Mouse (Mus musculus): ENCODE results near the gene Pi16. TPM values are rescaled to one million over a fixed set of nuclear protein-coding genes. Genes with fewer than 3 reads are reported as not detected.
A peak's percentile ranks its signal among the peaks of the same experiment; 100 is the strongest.

Gene Pi16
- polyA plus RNA-seq, 1 experiment from 2014 or later: 2.6 TPM

DNA sequence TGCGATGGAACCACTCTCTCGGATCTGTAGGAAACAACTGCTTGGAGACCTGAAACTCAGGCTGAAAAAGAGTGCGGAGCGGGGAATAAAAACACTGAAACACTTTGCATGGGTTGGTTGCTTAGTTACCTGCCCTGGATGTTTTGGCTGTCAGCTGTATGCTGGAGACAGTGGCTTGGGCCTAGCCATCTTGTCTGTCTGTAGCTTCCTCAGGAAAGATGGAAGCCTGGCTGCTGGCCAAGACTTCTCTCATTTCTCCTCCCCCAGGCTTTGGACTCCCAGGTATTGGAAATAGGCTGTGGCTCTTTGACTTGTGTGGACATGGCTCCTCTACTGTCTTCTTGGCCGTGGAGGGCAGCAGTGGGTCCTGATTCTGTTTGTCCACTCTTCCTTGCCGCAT lies 16.1 kb upstream of the Pi16 start:
- H3K9ac ChIP-seq (ENCODE audit: low read length): no peak overlapping the region
- H3K4me1 ChIP-seq (ENCODE audit: control insufficient read depth, insufficient read depth, low read length): peaks cover 28% of the 10 kb centered on the region
- no peaks in the 10 kb centered on the region for H3K9me3 ChIP-seq (replicated peaks; ENCODE audit: control insufficient read depth, low read length)
- H3K27me3 ChIP-seq (ENCODE audit: control insufficient read depth, insufficient read depth, low read length): no peaks in the 10 kb centered on the region
- H3K27ac ChIP-seq (ENCODE audit: low read length): no peak overlapping the region
- H3K36me3 ChIP-seq (ENCODE audit: control insufficient read depth, insufficient read depth, low read length): peaks cover 12% of the 10 kb centered on the region
- no peak for ATAC-seq (ENCODE audit: insufficient read depth, low FRiP score)
- WGBS: 88% methylated on average over 6 of the region's 6 CpGs
- H3K4me3 ChIP-seq (replicated peaks; ENCODE audit: low read length): no peak overlapping the region
- H3K4me2 ChIP-seq (ENCODE audit: low read depth, low read length): no peak overlapping the region

DNA sequence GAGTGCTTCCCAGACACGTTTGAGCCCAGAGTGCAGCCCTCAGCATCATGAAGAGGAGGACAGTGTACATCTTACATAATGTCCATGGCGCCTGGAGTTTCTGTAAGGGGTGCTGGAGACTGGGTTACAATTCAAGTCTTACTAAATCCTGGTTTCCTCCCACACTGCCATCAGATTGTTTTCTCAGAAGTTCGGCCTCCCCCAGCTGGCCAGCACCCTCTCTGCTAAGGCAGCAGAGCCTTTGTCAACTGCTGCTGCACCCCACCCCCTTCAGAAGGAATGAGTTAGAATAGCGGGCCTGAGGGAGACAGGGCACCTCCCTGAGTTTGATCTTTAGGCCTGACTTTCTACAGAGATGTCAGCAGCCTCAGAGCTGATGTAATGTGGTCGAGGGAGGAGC lies 15.3 kb upstream of the Pi16 start:
- Histone ChIP-seq H3K4me3 (replicated peaks; ENCODE audit: low read length) (no peak overlapping the region), H3K4me1 (ENCODE audit: control insufficient read depth, insufficient read depth, low read length) (peaks cover 30% of the 10 kb centered on the region), H3K9me3 (replicated peaks; ENCODE audit: control insufficient read depth, low read length) (no peaks in the 10 kb centered on the region), H3K4me2 (ENCODE audit: low read depth, low read length) (no peak overlapping the region), H3K9ac (ENCODE audit: low read length) (no peak overlapping the region), H3K27ac (ENCODE audit: low read length) (no peak overlapping the region), H3K36me3 (ENCODE audit: control insufficient read depth, insufficient read depth, low read length) (peaks cover 12% of the 10 kb centered on the region), H3K27me3 (ENCODE audit: control insufficient read depth, insufficient read depth, low read length) (no peaks in the 10 kb centered on the region)
- no peak for ATAC-seq (ENCODE audit: insufficient read depth, low FRiP score)
- 64% methylated on average over 5 of the region's 5 CpGs for WGBS

DNA sequence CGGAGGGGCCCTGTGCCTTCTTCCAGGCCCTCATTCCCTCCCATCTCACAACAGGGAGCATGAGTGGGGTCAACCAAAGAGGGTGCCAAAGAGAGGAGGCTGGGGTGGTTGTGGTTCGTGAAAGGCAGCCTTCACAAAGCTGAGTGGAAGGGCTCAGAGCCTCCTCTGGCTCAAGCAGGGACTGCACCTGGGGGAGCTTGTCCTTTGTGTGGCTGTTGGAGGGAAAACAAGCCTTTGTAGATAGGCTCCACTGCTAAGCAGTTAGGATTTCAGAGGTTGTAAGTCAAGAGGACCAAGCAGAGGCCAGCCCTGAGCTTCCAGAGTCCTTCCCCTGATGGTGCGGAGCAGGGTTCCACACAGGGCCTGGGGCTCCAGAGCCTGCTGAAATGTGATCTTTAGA lies 14.4 kb upstream of the Pi16 start:
- Histone ChIP-seq H3K9ac (ENCODE audit: low read length) (no peak overlapping the region; the same call in 1 of the 2 replicates), H3K4me1 (ENCODE audit: control insufficient read depth, insufficient read depth, low read length) (peaks cover 32% of the 10 kb centered on the region), H3K9me3 (replicated peaks; ENCODE audit: control insufficient read depth, low read length) (no peaks in the 10 kb centered on the region), H3K27me3 (ENCODE audit: control insufficient read depth, insufficient read depth, low read length) (no peaks in the 10 kb centered on the region), H3K27ac (ENCODE audit: low read length) (no peak overlapping the region; the same call in 1 of the 2 replicates), H3K4me2 (ENCODE audit: low read depth, low read length) (no peak overlapping the region), H3K4me3 (replicated peaks; ENCODE audit: low read length) (no peak overlapping the region), H3K36me3 (ENCODE audit: control insufficient read depth, insufficient read depth, low read length) (peaks cover 12% of the 10 kb centered on the region)
- 54% methylated on average over 3 of the region's 3 CpGs for WGBS
- no peak for ATAC-seq (ENCODE audit: insufficient read depth, low FRiP score)

DNA sequence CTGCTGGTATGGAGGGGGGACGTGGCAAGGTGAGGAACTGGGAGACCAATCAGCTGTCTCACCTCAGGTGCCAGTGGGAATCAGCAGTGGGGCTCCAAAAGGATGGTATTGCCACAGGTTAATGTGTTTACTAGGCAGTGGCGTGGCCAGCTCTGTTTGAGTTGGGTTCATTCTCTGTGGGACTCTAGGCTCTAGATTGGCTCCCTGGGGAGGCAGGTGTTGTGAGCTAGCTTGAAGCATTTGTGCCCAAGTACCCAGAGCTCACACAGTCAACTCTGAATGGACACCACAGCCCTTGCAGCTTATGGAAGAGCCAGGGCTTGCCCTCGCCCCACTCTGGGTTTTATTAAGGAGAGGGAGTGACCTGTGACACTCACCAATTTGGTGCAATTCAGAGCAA lies 13.6 kb upstream of the Pi16 start:
- H3K36me3 ChIP-seq (ENCODE audit: control insufficient read depth, insufficient read depth, low read length): peaks cover 10% of the 10 kb centered on the region
- H3K27me3 ChIP-seq (ENCODE audit: control insufficient read depth, insufficient read depth, low read length): no peaks in the 10 kb centered on the region
- H3K27ac ChIP-seq (ENCODE audit: low read length): no peak overlapping the region; the same call in 1 of the 2 replicates
- H3K4me2 ChIP-seq (ENCODE audit: low read depth, low read length): no peak overlapping the region
- 70% methylated on average over 3 of the region's 3 CpGs for WGBS
- H3K9ac ChIP-seq (ENCODE audit: low read length): no peak overlapping the region
- no peak for ATAC-seq (ENCODE audit: insufficient read depth, low FRiP score)
- no peaks in the 10 kb centered on the region for H3K9me3 ChIP-seq (replicated peaks; ENCODE audit: control insufficient read depth, low read length)
- peaks cover 32% of the 10 kb centered on the region for H3K4me1 ChIP-seq (ENCODE audit: control insufficient read depth, insufficient read depth, low read length)
- no peak overlapping the region for H3K4me3 ChIP-seq (replicated peaks; ENCODE audit: low read length)

DNA sequence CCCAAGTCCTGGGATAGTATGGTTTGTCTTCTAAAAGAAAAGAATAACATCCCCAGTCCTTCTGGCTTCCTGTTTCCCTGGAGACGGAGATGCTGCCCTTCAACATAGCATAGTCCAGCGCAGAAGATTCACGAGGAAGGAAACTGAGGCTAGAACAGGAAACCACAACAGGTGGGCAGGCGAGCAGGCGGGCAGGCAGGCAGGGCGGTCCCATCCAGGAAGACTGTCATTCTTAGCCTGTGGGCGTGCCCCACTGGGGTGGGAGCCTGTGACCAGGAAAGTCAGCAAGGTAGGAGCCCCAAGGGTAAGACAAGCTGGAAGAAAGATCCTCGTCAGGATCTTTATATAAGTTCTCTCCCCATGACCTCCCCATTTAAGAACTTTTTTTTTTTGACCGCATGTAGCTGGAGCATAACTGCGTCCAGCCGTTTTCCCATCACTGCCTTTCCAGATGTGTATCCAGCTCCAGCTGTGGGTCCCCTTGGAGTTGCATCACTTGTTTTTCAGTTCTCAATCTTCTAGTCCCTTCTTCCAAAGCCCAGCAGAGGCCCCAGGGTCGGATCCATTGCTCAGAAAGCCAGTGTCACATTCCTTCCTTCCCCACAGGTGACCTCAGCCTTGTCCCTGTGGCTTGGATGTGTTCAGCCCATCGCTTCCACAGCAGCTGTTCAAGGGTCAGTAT lies 13.0 kb upstream of the Pi16 start:
- WGBS: 49% methylated on average over 13 of the region's 13 CpGs
- H3K9ac ChIP-seq (ENCODE audit: low read length): peak overlapping the region; percentile 50; the same call in 1 of the 2 replicates
- peak overlapping the region; percentile 46 for H3K27ac ChIP-seq (ENCODE audit: low read length)
- no peak overlapping the region for H3K4me3 ChIP-seq (replicated peaks; ENCODE audit: low read length)
- H3K4me2 ChIP-seq (ENCODE audit: low read depth, low read length): no peak overlapping the region
- no peaks in the 10 kb centered on the region for H3K9me3 ChIP-seq (replicated peaks; ENCODE audit: control insufficient read depth, low read length)
- peaks cover 8% of the 10 kb centered on the region; the same call in 1 of the 2 replicates for H3K36me3 ChIP-seq (ENCODE audit: control insufficient read depth, insufficient read depth, low read length)
- H3K27me3 ChIP-seq (ENCODE audit: control insufficient read depth, insufficient read depth, low read length): no peaks in the 10 kb centered on the region
- H3K4me1 ChIP-seq (ENCODE audit: control insufficient read depth, insufficient read depth, low read length): peaks cover 32% of the 10 kb centered on the region
- no peak for ATAC-seq (ENCODE audit: insufficient read depth, low FRiP score)

DNA sequence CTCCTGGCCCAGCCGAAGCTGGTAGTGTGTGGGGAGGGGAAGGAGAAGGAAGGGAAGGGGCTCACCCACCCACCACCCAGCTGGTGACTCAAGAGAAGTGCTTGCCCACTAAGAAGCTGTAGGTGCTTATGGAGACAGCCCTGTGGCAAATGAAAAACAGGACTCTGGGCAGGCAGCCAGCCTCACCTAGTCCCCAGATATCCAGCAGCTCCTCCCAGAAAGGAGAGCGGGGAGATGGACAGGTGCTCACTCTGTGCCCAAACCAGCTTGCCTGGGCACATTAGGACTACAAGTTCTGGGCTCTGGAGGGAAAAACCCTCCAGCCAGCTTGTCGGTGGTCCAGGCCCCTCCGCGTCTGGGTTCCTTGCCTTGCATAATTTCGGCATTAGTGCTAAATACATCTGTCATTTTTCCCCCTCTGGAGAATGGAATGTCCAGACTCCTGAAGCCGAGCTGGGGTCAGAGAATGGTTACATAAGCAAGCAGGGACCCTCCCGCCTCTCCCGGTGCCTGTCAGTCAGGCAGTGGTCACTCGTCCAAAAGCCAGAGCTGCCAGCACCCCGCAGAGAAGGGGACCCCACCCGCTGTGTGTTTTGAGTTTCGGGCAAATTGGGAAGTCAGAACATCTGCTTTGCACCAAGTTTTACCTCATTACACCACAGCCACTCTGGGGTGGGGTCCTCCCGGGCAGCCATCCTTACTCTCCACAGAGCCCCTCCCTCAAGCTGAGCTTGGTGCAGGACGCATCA lies 12.2 kb upstream of the Pi16 start:
- peak overlapping the region; percentile 46 for H3K27ac ChIP-seq (ENCODE audit: low read length)
- H3K27me3 ChIP-seq (ENCODE audit: control insufficient read depth, insufficient read depth, low read length): no peaks in the 10 kb centered on the region
- ATAC-seq (ENCODE audit: insufficient read depth, low FRiP score): peak; percentile 49; the same call in 1 of the 2 replicates
- H3K4me2 ChIP-seq (ENCODE audit: low read depth, low read length): peak overlapping the region; percentile 27; the same call in 1 of the 2 replicates
- no peak overlapping the region for H3K4me3 ChIP-seq (replicated peaks; ENCODE audit: low read length)
- H3K9ac ChIP-seq (ENCODE audit: low read length): peak overlapping the region; percentile 50; the same call in 1 of the 2 replicates
- H3K36me3 ChIP-seq (ENCODE audit: control insufficient read depth, insufficient read depth, low read length): peaks cover 1% of the 10 kb centered on the region; the same call in 1 of the 2 replicates
- WGBS: 16% methylated on average over 15 of the region's 15 CpGs
- no peaks in the 10 kb centered on the region for H3K9me3 ChIP-seq (replicated peaks; ENCODE audit: control insufficient read depth, low read length)
- H3K4me1 ChIP-seq (ENCODE audit: control insufficient read depth, insufficient read depth, low read length): peaks cover 32% of the 10 kb centered on the region

DNA sequence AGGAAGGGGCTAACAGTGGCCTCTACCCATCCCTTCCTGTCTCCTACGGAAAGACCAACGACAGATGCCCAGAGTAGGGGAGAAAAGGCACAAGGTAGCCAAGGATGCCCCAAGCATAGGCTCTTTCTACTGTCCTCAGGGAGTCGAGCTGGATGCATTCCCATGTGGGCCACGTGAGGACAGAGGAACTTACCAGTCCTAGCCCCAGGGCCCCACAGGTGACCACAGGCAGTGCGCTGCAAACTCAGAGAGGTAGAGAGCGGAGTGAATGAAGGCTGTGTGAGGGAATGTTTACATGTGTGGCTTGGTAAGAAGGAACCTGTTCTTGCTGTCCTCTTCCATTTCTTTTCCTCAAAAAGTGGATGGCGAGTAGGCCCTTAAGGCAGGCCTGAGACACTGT lies 11.6 kb upstream of the Pi16 start:
- 0 out of 2 replicates have a peak, but pooled peaks have one; percentile 18 for ATAC-seq (ENCODE audit: insufficient read depth, low FRiP score)
- H3K9me3 ChIP-seq (replicated peaks; ENCODE audit: control insufficient read depth, low read length): no peaks in the 10 kb centered on the region
- no peak overlapping the region for H3K4me2 ChIP-seq (ENCODE audit: low read depth, low read length)
- H3K4me1 ChIP-seq (ENCODE audit: control insufficient read depth, insufficient read depth, low read length): peaks cover 32% of the 10 kb centered on the region
- no peak overlapping the region for H3K27ac ChIP-seq (ENCODE audit: low read length)
- 57% methylated on average over 7 of the region's 7 CpGs for WGBS
- no peaks in the 10 kb centered on the region for H3K36me3 ChIP-seq (ENCODE audit: control insufficient read depth, insufficient read depth, low read length)
- H3K9ac ChIP-seq (ENCODE audit: low read length): peak overlapping the region; percentile 7; the same call in 1 of the 2 replicates
- no peak overlapping the region for H3K4me3 ChIP-seq (replicated peaks; ENCODE audit: low read length)
- H3K27me3 ChIP-seq (ENCODE audit: control insufficient read depth, insufficient read depth, low read length): no peaks in the 10 kb centered on the region

DNA sequence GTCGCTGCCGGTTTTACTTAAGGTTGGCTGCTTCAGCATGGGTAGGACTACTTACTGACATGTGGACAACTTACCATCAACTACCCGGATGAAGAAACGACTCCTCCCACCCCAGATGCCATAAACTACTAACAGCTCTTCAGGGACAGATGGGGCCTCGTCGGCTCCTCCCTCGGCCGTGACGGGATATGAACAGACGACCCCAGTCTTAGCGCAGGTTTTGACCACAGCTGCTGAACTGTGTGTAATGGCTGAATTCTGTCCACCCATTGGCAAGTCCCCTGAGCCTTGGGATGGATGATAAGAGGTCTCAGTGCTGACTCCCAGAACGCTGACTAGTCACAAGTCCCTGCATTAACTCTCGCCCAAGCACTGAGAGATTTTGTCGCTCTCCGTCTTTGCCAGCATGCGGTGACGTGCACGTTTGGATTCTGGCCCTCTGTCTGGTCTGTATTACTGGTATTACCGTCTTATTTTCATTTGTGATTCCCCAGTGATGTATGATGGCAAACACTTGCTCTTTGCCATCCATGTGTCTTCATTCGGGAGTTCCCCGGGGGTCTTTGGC lies 7.3 kb upstream of the Pi16 start:
- H3K4me2 ChIP-seq (ENCODE audit: low read depth, low read length): no peak overlapping the region
- no peaks in the 10 kb centered on the region for H3K36me3 ChIP-seq (ENCODE audit: control insufficient read depth, insufficient read depth, low read length)
- H3K9ac ChIP-seq (ENCODE audit: low read length): no peak overlapping the region
- no peaks in the 10 kb centered on the region for H3K27me3 ChIP-seq (ENCODE audit: control insufficient read depth, insufficient read depth, low read length)
- 81% methylated on average over 21 of the region's 21 CpGs for WGBS
- H3K9me3 ChIP-seq (replicated peaks; ENCODE audit: control insufficient read depth, low read length): no peaks in the 10 kb centered on the region
- H3K27ac ChIP-seq (ENCODE audit: low read length): no peak overlapping the region
- H3K4me3 ChIP-seq (replicated peaks; ENCODE audit: low read length): no peak overlapping the region
- peaks cover 12% of the 10 kb centered on the region for H3K4me1 ChIP-seq (ENCODE audit: control insufficient read depth, insufficient read depth, low read length)
- ATAC-seq (ENCODE audit: insufficient read depth, low FRiP score): no peak

DNA sequence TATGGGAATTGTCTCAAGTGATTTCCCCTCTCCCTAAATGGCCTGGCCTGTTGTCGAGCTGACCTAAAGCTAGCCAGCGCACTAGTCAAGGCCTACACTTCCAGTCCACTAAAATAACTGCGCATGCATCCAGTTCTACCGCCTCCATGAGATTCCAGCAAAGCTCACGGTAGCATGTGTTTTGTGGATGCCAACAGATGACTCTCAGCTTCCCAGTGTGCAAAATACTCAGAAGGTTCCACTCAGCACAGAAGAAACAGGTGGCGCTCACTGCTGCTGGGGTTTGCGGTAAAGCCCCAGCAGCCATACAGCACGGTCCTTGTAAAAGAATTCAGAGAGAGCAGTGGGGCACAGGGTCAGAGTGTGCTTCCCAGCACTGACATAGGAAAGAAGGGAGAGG lies 5.9 kb upstream of the Pi16 start:
- H3K27ac ChIP-seq (ENCODE audit: low read length): no peak overlapping the region
- H3K36me3 ChIP-seq (ENCODE audit: control insufficient read depth, insufficient read depth, low read length): no peaks in the 10 kb centered on the region
- H3K4me1 ChIP-seq (ENCODE audit: control insufficient read depth, insufficient read depth, low read length): peaks cover 3% of the 10 kb centered on the region
- no peak overlapping the region for H3K4me3 ChIP-seq (replicated peaks; ENCODE audit: low read length)
- H3K9ac ChIP-seq (ENCODE audit: low read length): no peak overlapping the region
- no peak for ATAC-seq (ENCODE audit: insufficient read depth, low FRiP score)
- no peak overlapping the region for H3K4me2 ChIP-seq (ENCODE audit: low read depth, low read length)
- WGBS: 88% methylated on average over 8 of the region's 8 CpGs
- no peaks in the 10 kb centered on the region for H3K27me3 ChIP-seq (ENCODE audit: control insufficient read depth, insufficient read depth, low read length)
- H3K9me3 ChIP-seq (replicated peaks; ENCODE audit: control insufficient read depth, low read length): no peaks in the 10 kb centered on the region

Data from stomach, embryonic 16.5 days (tissue).